Mouse (Mus musculus) G1E-ER4 (cell line): ENCODE data around the gene Sh3pxd2a. TPM values are rescaled to one million over a fixed set of nuclear protein-coding genes. Genes with fewer than 3 reads are reported as not detected.

Experiments used
- GATA1 ChIP-seq: IDR thresholded peaks from one replicate; pipeline ENCODE4 v1.8.0; 2012; ENCODE audit warnings: low read length, inconsistent platforms
- polyA plus RNA-seq: library from polyadenylated mRNA; stranded (reverse); fragments of >175 nt; gene quantifications from 2 replicates; pipeline ENCODE4 v1.2.3, GENCODE M21; 2012

The Sh3pxd2a gene
- polyA plus RNA-seq, 1 experiment = not detected

DNA sequence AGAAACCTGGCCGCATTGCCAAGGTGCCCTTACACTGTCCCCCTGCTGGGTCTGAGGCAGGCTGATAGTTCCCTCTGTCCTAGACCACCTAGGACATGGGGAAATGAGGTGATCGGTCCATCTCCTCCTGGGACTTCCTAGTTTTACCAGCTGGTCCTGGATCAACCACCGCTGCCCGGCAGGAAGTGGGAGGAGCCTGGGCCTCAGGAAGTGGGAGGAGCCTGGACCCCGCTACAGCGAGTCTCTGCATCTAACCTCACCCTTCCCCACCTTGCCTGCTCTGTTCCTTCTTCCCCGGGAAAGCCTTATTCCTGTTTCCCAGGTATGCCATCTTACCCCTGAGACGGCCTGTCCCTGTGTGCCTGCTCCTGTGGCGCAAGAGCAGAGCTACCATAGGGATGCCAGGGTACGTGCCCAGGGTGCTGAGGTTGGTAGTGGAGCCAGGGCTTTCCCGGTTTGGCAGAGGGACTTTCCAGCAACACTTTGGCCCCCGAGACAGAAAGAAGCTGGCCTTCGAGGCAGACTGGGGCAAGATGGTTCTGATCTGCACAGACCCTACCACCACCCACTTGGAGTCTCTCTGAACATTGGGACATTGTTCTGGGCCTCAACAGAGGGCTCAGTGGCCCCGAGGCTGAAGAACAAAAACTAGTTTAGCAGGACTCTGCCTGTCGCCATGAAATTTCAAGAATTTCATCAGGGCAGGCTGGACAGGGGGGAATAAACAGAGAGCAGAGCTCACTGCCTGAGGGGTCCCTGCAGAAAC is 104.9 kb downstream of the Sh3pxd2a start:
- TF ChIP-seq GATA1 = no peak

DNA sequence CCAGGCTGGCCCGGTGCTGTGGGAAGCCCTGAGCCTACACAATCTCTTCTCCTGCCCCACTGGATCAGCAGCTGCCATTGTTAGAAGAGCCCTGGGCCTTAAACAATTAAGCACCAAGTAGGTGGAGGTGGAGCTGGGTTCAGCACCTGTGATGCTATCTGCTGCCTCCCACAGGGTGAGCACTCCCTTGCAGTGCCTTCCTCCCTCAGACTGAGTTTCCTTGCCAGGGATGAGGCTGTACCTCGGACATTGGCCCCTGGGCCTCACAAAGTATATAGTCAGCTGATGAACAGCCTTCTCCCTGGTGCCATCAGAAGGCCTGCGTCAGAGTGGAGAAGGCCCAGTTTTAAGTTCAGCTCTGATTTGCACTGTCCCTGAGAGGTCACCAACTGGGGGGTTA is 106.9 kb downstream of the Sh3pxd2a start:
- no peak for TF ChIP-seq GATA1

DNA sequence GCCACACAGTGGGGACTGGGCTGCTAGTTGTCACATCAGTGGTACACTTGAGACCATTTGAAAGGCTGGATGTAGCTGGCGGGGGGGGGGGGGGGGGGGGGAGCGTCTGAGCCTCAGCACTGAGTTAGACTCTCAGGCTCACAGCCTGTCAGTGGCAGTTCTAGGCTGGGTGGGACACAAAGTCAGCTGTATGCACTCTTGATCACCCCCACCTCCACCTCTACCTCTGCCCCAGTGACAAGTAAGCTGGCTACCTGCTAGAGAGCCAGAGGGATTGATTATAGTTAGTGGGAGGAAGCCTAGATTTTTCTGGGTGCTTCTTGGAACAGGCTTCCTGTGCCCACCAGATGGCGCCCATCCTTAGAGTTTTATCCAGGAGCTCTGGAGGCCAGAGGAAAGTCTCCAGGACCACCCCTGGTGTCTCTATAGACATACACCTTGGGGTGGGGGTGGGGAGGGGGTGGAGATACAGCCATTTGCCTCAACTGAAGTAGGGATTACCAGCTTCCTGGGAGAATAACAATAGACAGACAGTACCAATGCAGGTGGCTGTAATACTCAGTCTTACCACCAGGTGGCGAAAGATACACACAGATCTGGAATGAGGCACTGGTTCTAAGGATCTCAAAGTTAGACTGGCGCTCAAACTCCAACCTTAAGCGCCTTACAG is 107.9 kb downstream of the Sh3pxd2a start:
- no peak for TF ChIP-seq GATA1

DNA sequence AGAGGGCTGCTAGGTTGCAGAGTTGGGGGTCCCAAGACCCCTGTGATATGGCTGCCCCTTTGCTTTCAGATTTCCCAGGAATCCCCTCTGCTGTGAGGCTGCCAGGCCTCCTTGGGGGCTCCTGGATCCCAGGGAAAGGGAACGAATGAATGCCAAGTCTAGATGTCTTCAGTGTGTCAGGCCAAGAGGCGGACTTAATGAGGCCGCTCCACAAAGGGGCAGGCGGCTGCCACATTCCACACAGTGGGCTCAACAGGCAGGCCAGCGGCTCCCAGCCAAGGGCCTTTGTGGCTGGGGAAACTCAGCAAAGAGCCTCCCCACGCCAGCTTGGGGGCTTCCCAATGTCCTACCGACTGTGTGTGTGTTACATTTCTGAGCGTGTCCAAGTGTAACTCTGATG is 109.7 kb downstream of the Sh3pxd2a start:
- no peak for TF ChIP-seq GATA1

DNA sequence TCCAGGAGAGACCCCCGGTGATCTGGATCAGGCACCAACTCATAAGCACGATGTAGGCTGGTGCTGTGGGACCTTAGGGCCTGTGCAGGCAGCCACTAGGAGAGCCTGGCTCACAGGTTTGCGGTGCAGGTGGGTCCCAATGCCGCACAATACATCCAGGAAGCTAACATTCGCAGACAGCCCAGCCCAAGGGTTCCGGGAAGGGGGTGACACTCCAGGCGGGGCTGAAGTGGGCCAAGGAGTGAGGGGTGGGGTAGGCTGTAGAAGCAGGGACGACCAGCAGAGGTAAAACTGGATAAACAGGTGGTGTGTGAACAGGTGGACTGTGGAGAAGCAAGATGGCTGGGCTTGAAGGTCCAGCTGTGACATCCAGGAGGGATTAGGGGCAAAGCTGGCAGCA is 115.2 kb downstream of the Sh3pxd2a start:
- no peak for TF ChIP-seq GATA1

DNA sequence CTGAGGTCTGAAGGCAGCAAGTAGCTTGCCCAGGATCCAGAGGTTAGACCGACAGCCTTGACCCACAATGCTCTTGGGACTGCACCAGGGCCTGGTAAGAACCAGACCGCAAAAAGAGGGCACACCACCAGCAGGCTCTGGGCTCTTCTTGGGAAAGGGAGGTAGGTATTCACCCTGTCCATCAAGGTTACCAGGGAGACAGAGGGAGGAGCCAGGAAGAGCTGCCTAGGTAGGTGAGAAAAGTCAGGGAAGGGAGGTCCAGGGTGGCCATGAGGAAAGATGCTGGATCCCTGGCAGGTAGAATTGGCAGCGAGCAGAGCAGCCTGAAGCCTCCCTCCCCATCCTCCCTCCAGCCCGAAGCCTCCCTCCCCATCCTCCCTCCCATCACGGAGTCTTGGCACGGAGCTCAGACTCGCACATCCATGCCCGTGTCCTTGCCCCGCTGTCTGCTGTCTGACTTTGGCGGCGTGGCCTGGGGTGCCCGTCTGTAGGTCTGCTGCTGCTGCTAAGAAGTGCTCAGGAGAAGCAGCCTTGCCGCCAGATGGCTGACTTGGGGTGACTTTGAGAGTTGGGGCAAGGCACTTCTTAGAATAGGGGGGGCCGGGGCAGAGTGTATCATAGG is 115.7 kb downstream of the Sh3pxd2a start:
- TF ChIP-seq GATA1 = no peak

DNA sequence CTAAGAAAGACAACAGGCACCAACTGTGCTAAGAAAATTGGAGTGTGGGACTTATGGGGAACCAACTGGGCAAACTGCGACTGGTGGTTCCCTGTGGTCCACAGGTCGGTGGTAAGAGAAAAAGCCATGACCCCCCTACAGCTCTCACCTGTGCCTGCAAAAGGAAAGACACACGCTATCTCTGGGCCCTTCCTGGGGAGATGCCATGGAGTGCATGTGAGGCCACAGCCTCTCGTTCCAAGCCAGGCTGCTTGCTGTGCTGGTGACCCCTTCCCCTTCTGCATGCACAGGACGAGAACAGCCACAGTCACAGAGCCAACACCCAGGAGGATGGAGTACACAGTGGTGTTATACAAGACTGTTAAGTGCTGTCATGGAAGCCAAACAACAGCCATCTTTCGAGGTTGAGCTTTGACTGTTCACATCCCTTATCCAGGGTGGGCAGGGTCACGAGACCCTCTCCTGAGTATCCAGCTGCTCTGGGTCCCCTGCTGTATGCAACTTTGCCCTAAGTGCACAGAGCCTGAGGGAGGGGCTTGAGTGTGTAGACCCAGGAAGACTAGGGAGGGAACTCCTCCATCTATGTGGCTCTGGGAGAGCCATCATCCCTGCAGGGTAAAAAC is 117.1 kb downstream of the Sh3pxd2a start:
- no peak for TF ChIP-seq GATA1

DNA sequence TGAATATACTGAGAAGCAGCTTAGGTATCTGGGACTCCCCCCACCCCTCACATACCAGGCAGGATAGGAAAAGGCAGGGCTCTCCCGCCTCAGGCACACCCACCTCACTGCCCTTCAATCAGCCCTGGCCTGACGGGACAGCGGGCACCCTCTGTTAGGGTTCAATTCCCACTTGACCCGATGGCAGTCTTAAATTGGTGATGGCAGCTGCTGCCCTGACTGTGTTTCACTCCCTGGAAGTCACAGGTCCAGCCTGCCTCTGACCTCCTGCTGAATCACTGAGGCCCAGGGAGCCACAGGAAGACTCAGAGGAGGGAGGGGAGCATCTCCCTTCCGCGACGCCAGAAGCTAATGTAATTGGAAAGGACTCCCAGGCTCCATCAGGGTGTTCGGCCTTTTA is 117.6 kb downstream of the Sh3pxd2a start:
- no peak for TF ChIP-seq GATA1

DNA sequence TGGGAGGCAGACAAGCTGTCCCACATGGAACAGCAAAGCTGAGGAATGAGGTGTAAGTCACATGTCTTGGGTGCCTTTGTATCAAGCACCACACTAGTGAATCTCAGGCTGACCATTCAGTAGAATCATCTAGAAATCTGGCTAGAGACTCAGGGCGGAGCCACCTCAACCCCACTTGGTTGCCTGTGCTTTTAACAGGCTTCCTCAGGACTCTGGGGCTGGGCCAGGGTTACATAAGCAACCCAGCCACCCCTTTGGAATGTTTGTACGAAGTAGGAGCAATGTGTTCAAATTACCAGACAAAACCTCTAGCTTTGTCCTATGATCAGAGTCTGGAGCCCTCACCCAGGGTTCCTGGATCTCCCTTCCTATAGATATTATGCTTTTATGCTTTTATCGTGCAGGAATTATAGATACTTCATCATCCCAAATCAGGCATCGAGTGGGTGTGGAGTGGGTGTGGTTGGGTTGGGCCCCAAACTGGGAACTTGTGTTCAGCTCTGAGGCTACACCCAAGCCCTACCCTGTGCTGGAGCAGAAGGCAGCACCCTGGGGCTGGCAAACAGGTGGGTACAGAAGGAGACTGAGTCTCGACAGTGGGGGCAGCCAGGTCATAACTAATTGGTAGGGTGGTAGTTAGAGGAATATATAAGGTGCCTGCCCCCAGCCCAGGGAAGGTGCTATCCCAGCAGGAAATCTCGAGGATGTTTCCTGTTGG is 118.2 kb downstream of the Sh3pxd2a start:
- no peak for TF ChIP-seq GATA1

DNA sequence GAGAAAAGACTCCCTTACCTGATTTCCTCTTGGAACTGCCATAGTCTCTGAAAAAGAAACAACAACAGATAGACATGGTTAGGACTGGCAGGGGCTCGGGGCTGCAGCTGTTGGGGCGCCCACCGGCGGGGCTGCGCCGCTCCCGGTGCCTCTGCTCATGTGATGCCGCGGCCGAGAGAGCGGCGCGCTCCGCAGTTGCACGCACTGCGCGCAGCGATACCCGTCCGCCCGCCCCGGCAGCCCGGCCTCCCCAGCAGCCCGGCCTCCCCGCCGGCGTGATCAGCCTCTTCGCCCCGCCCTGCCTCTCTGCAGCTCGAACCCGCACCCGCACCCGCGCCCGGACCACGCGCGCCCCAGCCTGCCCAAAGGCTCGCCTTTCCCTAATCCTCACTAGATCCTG is 120.8 kb downstream of the Sh3pxd2a start:
- no peak for TF ChIP-seq GATA1

DNA sequence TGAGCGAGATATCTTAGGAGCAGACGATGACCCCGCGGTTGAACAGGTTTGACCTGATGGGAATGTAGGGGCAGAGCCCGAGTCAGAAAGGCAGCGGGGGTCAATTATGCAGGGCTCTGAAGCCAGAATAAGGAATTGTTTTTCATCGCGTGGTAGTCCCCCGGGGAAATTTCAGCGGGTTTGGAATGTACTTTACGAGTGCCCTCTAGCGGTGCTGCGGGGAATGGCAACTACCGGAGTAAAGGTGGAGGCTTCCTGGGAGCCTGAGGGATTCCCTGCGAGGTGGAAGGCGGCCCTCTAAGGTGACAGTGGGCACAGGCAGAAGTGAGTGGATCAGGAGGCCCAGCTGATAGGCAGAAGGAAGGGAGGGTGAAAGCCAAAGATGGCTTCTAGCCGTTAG is 125.0 kb downstream of the Sh3pxd2a start:
- TF ChIP-seq GATA1 = no peak

DNA sequence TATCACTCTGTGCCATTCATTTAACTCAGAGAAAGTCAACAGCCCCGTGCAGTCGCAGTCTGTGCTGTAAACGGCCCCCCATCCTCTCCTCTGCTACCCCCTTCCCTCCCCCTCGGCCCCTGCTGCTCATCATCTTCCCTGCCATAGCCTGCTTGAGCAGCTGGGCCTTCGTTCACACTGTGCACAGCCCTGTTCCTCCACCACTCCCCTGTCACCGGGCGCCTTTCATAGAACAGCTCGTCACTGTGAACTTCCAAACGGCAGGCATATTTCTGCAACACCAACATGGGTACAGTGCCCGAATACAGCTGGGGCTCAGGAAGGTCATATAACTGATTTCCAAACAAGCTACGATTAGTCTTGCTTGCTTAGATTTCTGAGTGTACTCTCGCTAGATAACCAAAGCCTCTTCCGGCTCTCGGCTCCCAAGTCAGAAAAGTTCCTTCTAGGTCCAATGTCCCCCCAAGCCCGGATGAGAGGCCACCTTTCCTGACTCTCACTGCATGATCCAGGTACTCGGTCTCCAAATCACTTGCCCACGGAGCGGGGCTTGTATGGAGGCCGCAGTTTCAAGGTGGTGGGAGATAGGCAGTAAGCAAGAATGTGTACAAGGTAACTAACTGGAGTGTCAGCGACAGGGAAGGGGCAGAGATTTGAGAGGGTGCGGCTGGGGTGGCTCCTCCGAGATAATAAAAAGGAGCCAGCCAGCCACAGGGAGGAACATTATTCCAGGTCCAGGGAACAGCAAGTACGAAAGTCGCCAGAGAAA is 125.6 kb downstream of the Sh3pxd2a start:
- no peak for TF ChIP-seq GATA1

DNA sequence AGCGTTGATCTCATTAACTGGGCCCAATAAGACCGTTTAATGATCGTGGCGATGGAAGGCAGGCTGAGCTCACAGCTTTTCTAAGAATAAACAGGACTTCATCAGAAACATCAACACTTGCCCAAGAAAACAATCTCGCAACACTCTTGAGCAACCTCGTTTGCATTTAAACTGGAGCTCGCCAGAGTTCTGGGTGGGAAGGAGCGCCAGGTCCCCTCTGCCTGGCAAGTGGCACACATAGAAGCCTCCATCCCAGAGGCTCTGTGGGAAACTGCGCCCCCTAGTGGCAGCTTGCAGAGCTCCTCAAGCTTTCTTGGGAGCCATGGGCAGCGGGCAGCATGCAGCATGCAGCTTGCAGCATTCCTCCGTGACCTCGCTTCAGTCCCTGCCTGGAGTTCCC is 126.5 kb downstream of the Sh3pxd2a start:
- no peak for TF ChIP-seq GATA1

DNA sequence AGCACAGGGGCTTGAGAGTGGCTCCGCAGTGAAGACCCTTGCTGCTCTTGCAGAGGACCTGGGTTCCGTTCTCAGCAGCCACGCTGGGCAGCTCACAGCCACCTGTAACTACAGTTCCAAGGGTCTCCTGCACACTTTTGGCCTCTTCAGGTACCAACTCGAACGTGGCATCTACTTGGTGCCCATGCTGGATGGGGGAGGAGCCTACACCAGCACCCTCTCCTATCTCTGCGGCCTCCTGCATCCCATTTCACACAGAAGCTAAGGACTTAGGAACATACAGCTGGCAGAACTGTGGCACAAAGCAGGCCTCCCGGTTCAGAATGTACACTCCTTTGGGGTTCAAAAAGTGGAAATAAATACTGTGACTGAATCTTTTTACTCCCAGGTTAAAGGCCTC is 127.0 kb downstream of the Sh3pxd2a start:
- TF ChIP-seq GATA1 = no peak

DNA sequence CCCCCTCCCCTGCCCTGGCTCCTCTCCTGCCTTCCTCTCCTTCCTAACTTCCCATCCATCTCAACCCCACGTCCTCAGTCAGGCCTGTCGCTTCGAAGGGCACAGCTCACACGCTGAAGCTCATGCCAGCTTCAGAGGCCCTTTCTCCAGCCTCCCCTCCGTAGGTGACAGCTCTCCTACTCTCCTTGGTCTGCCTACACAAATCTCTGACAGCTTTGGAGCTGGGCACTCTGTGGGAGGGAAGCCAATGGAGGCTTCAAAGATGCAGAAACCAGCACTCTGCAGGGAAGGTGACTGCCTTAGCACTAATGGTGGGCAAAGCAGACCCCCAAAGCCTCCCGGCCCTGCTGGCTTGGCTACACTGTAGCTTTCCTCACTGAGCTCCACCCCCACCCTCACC is 128.9 kb downstream of the Sh3pxd2a start:
- TF ChIP-seq GATA1 = no peak
